Mouse (Mus musculus): ENCODE measurements around the gene Sec14l4.

DNA sequence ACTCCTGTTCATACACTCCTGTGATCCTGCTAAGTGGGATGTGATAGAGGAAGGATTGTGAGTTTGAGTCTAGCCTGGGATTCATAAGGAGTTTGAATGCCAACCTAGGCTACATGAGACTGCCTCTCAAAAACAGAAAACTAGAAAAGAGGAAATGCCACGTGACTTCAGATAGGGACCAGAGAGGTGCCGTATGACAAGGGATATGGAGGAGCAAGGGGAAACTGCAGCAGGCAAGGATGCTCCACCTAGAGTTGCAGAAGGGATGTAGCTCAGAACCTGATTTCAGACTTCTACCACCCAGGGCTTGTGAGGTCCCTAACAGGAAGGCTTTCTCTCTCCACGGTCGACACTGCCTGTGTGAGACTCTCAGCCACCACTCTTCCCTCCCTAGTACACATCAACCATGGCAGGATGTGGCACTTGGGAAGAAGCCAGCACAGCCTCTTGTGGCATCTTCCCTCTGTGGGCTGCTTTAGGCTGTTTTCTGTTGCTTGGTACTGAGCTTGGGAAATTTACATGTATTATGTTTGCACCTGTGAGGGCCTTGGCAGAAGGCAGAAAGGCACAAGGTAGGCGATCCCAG is 25.9 kb upstream of the Sec14l4 start:
- no peak for TF ChIP-seq CTCF (IDR thresholded peaks at IDR 0.05; ENCODE audit: borderline replicate concordance, extremely low read depth, insufficient read depth, insufficient read length)
- no peak for TF ChIP-seq POLR2A (IDR thresholded peaks at IDR 0.05; ENCODE audit: borderline replicate concordance, extremely low read depth, insufficient read depth, insufficient read length, poor library complexity, severe bottlenecking)
